Mouse (Mus musculus) thymus, postnatal 10 days (tissue): ENCODE results near the gene Tmem156.

Experiments used
- DNase-seq, 2 experiments: peaks; one replicate each; pipeline ENCODE4 v3.0.0; 2021; ENCODE audit warnings: low spot score in 2 of 2

The Tmem156 gene

DNA sequence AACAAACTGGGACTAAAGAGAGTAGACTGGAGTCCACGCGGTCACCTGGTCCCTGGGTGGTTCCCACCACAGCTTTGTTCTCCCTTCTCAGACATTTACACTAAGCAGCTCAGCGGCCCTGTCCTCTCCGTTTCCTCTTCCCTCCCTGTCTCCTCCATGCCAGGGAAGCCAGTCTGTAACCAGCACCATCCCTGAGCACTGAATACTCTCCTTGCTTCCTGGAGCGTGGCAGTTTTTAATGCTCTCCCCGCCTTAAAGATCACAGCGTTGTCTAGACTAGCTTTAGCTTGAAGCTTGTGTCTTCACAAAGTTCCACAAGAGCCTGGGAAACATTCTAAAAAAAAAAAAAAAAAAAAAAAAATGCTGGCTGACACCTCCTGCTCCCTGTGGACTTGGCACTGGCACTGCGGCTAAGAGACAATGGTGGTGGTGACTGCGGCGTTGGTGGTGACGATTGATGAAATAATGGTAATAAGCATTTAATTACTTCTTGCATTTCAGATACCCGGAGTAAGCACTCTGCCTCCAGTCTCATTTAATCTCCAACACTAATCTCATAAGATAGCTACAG, 44.6 kb downstream of the Tmem156 start:
- no peak for DNase-seq

DNA sequence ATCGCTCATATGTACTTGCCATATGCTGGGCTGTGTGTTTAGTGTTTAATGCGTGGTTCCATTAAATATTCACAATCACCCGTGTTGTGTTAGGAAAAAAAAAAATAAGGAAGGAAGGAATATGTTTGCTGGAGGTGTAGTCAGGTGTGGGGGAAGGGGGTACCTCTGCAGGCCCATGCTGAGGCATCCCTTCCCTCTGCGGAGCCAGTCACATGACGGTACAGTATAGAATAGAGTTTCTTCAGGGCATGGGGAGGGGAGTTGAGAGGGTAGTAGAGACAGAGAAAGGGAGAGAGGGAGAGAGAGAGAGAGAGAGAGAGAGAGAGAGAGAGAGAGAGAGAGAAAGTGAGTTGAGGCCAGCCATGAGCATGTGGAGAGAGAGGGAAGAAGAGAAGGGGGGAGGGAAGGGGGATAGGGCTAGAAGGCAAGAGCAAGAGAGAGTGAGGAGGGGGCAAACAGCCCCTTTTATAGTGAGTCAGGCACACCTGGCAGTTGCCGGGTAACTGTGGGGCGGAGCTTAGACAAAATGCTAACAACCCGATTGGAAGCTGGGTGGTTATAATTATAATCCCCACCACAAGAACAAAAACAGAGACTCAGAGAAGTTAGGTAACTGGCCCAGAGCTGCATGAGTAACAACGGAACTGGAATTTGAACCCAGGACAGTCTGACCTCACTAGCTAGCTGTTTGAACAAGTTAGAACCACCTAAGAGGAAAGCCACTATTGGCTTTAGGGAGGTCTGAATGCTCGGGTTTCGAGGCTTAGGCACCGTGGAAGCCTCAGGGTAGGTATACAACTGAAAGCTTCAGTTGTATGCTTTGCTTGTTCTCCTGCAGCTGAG, 45.3 kb downstream of the Tmem156 start:
- DNase-seq, result no peak

DNA sequence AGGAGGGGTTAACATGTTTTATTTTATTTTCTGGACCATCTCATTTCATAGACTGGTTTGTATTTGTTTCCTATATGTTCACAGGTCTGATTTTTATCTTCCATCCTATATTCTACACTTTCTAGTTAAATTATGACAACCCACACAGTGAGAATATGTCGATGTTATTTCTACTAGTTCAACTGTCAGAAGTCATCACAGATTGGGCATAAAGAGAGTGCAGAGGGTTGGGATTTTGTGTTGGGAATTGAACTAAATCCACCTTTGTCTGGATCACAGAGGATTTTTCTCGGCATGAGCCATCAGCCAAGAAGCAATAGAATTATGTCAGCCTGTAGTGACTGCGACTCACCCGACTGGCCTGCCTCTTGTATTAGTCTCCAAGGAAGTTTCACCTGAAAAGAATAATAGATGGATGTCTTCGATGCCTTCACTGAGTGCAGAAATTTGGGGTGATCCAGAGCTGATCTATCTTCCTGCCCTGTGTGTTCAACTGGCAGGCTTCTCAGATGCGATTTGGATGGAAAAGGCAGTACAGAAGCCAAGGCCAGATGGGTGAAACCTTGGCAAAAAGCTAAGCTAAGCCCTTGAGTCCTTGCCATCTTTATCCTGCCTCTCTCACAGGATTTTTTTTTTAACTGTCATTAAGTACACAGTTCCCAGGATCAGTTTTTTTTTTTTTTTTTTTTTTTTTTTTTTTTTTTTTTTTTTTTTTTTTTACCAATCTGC, 46.1 kb downstream of the Tmem156 start:
- no peak for DNase-seq

DNA sequence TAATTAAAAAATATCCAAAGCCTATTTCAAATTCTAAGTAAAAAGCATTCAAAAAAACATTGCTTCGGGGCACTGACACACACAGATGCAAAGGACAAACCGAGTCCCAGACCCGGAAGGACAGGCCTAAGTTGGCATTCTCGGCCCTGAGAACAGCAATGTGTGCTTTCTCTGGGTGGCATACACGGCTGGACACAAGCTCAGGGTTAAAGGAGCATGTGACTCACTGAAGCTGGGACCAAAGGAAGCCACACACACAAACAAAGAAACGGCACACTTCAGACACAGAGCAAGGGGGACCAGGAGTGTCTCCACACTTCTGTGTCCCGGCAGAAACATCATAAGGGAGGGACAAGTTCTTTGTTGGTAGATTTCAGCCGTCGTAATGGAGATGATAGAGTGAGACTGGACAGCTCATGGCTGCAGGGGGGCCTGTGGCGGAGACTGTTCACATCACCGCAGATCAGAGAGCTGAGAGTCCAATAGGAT, 48.5 kb downstream of the Tmem156 start:
- no peak for DNase-seq

DNA sequence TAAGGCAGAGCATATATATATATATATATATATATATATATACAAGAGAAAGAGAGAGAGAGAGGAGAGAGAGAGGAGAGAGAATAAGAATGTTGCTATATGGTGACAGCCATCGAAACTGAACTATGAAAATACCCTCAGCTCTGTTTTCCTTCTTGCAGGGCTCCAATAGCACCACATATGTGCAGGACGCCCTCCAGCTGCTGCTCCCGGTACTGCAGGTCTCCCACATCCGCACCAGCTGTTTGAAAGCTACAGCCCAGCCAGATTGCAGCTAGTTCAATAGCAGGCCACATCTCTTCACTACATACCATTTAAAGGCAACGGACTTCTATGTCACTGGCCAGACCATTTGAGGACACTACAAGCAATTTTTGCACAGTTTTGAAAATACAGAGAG, 51.5 kb downstream of the Tmem156 start:
- peak in 1 of 2 experiments; percentile 40 for DNase-seq

DNA sequence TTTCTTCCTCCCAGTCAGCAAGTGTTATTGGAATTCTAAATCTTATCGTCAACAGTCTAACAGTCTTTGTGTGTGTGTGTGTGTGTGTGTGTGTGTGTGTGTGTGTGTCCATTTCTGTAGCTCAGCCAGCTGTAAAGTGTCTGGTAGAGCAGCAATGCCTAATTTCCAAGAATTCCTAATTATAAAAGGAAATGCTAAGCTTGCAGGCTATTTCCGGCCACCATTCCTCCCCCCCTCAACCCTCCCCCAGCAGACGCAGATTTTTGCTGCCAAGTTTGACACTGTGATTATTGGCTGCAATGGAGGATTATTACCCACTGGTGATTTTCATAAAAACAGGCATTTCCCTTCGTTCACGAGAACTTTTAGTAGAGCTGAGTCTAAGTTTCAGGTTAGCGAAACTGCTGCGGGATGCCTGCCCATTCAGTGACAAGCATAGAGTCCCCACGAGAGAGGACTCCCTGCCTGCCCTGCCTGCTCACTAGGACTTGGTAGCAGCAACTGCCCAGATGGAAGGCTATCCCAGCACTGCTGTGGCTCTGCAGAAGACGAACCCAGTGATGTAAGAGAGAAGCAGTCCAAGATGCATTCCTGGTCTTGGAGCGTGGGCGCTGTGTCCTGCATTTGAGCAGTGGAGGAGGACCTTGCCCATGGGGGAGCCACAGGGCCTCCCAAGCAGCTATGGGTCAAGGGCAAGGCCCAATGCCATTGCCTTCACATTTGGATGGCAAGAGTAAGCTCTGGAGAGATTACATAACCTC, 52.9 kb downstream of the Tmem156 start:
- no peak for DNase-seq

DNA sequence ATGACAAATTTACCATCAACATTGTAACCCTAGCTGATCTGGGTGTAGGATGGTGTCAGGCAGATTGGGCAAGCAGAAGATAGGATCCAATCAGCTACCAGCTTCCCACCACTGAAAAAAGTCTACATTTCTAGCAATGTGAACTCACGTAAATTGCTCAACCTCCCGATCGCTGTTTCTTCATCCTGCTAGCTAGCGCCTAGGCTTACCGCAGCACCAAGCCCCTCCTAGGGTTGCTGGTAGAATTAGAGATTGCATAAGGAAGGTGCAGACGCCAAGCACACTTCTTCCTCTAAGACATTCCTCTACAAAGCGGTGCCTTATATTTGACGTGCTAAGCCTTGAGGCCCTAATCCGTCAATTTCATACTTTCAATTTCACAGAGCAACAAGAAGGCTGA, 53.6 kb downstream of the Tmem156 start:
- DNase-seq, result no peak

DNA sequence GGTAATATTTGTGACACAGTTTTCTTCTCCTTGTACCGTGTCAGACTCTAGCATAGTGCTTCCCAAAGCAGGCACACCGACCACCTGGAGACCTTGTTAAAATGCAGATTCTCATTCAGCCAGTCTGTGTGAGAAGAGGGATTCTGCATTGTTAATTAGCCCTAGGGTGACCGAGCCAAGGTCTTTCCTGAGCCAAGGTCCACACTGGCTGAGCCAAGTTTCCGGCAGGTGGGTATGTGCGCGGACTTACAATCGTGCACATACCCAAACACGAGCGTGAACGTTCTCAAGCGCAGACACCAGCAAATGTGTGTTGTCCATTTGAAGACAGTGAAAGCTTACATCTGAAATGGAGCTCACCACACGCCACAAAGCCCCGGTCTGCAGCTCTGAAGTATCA, 55.3 kb downstream of the Tmem156 start:
- DNase-seq, result no peak

DNA sequence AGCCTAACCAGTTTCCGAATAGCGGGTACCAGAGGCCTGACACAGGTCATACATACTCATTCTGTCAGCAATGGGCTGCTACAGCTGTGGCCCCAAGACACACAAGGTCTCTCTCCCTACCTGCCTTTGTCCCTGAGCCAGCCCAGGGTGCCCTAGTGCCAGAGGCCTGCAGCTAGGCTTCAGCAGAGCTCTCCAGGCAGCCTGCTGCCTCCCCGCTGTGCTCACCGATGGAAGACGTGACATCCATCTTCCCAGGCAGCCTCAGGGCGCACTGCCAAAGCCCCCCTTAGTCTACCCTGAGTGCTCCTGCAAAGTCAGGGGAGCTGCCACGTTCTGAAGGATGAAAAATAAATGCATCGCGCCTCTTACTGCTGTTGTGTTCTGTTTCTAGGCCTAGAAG, 63.9 kb downstream of the Tmem156 start:
- DNase-seq, result no peak

DNA sequence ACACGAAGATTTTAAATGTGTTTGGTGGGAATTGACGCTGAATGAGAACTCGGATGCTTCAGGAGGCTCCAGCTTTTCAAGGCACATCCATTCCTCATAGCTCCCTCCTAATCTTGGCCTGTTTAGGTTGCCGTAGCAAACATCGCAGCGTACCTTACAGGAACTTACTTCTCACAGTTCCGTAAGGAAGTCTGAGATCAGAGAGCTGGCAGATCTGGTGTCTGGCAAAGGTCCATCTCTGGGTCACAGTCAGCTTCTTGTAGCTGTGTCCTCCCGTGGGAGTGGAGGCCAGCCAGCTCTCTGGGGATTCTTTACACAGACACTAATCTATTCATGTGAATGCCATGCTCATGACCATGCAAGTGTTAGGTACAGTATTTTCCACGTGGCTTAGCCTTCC, 65.2 kb downstream of the Tmem156 start:
- no peak for DNase-seq

DNA sequence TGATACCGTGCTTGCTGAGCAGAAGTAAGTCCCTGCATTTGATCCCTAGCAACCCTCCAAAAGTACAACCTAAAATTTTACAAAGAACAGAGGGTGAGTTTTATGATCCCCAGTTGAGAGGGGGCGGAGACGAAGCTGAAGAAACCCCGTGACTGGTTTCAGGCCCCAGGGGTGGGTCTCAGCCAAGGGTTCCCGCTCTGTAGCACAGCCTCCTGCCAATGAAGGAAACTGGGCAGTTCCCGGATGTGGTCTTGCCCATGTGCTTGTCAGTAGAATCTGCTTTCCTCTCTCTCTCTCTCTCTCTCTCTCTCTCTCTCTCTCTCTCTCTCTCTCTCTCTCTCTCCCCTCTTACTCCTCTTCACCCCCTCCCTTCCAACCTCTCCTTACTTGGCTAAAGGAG, 66.0 kb downstream of the Tmem156 start:
- peak; percentile 49 to 58 for DNase-seq

DNA sequence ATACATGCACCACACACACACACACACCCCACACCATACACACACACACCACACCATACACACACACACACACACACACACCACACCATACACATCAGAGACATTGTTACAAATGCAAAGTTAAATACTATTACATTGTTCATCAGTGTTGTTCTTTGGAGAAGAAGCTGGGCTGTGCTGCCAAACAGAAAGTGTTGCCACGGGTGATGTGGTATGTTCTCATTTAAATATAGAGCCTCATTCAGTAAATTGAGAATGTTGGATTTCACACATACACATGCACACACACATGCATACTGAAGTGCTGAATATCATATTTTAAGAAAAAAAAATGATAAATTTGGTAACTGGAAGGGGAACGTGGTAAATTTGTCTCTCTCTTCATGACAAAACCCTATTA, 67.3 kb downstream of the Tmem156 start:
- DNase-seq, result no peak

DNA sequence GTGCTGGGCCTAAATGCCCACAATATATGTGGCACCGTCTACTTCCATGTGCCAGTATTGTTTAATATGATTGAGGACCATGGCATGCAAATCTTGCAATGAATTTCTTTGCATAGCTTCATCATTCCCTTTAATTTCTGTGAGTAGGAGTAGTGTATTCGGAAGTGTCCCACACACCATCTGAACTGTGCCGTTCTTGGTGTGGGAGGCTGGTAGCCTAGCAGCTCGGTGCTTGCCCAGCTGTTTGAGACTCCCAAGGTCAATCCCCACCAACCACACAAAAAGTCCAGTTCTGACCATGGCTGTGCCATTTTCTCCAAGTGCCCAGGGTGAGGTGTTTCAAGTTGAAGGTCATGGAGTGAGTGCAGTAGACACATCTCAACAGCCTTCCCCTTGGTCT, 69.9 kb downstream of the Tmem156 start:
- no peak for DNase-seq

DNA sequence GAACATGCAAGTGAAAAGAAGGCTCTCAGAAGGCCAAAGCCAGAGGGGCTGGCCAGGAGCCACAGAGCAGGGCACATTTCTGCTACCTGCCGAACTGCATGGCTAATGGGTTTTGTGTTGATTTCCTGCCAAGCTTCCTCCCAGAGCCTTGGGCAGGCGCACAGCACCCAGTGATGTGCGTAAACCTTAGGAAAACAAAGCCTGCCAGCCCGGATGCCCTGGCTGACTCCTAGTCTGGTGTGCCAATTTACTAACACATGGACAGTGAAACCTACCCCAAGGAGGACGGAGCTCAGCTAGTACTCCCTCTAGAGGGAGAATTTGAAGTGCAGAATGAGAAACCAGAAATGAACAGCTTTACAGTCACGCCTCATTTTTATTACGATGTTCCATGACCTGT, 72.1 kb downstream of the Tmem156 start:
- no peak for DNase-seq

DNA sequence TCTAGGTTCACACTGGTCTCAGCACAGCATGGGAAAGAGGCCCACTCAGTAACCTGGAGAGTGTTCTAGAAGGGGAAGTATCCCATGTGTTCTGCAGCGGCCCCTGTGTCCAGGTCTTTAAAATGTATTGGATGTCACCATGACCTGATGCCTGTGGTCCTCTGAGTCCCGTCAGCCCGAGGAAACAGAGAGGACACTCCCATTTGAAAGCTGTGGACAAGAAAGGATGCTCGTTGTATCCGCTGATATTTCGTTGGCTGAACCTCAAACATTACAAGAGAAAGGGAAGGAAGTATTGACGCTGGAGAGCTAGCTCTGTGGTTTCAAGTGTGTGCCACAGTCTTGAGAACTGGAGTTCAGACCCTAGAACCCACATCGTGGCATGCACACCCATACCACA, 72.8 kb downstream of the Tmem156 start:
- no peak for DNase-seq

DNA sequence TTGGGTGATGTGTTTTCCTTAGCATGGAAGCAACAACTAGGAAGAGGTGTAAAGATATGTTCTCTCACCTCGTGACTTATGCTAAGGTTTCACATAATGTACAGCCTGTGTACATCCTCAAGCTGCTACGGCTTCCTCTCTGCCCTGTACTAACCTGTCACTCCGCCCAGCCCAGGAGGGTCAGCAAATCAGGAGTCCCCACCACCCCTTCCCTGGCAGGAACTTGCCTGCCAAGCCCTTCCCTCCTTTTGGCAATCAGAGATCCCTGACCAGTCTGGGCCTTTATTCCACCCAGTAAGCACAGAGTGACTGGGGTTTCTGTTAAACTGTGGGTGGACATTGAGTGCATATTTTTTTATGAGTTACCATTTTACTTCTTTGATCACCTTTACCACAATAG, 76.4 kb downstream of the Tmem156 start:
- DNase-seq, result no peak

DNA sequence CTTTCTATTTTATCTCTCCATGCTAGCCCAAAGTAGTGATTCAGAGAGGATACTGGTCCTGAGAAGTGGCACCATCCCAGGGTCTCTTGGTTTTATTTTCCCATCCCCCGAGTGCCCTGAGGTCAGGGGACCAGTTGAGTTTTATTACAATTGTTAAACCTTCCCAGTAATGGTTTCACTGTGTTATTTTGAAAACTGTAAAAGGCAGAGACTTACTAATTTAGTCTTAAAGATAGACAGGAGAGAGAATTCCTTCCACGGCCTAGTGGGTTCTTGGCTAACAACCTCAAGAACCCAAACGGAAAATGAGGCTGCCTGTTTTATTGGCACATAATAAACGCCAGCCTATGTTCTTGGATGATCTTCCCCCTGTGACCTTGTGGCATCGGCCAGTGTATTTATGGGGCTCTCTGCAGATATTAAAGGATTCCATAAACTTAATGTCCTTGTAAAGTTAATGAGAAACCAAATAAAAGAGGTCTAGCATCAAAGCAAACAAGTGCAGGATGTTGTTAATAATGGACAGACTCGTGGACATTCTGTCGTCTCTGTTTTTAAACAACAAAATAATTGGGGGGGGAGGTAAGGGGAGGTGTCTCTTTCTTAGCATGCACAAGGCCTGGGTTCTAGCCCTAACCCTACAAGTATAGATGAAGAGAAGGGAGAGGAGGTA, 79.9 kb downstream of the Tmem156 start:
- no peak for DNase-seq

DNA sequence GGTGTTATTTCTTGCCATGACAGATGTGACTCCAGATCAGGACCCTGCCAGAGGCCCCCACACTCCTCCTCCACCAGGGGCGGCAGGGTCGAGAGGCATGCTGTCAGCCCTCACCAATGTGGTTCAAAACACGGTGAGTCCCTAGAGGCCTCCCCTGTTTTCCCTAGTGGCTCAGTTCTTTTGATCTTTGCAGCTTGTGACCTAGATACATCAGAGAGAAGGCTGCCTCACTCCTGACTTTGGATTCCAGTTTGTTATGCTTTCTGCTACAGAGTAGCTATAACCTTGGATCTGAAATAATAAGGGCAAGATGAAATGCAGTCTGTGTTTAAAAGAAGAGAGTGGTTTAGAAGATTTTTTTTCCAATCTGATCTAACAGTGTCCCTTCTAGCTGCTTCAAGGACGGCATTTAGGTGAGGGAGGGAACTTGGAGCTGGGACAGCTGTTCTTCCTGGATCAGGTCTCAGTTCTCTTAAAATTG, 85.9 kb downstream of the Tmem156 start:
- peak; percentile 62 to 65 for DNase-seq

DNA sequence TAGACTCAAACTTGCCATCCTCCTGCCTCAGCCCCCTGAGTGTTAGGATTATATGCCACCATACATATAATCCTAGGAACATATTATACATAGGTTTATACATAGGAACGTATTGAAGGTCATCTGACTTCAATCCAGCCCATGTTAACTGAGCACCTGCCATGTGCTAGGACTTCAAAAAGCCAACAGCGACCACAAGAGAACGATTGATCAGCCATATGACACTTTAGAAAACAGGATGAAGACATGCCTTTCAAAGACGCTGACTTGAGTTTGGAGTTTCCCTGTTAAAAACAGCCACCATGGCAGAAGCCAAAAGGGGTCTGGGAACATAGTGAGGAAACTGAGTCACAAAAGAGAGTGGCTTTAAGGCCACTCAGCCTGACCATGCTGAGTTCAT, 86.7 kb downstream of the Tmem156 start:
- no peak for DNase-seq
